In genomic region chr10:95501463-95502081, GRCm38 (mm10) we compare ENCODE assay signal across 8 mouse cellular contexts. TPM values are rescaled to one million over a fixed set of nuclear protein-coding genes. Genes with fewer than 3 reads are reported as not detected.
DNase-seq lines count a peak whose midpoint lies in the region; ATAC-seq lines count a peak whose summit lies in the region.

Mrpl42 (minus strand) TSS chr10:95501940.

- ATAC-seq in intestine, embryonic 16.5 days: peak; percentile 97

- DNase-seq in adrenal gland, postnatal 14 days: peak; percentile 91
- peak; percentile 91 for DNase-seq in embryonic facial prominence, embryonic 10.5 days (ENCODE audit: low spot score)
- peak; percentile 30 for DNase-seq in gonadal fat pad, adult 2 months (ENCODE audit: low read depth)
- peak; percentile 88 to 92 for DNase-seq in left cerebral cortex, postnatal 25 days (ENCODE audit: low spot score in 2 of 2)
- DNase-seq in mesoderm, embryonic 11.5 days (ENCODE audit: low read depth, low spot score): peak; percentile 91
- peak; percentile 85 to 89 for DNase-seq in right cerebral cortex, postnatal 36 days (ENCODE audit: low spot score in 2 of 2)
- DNase-seq in urinary bladder, postnatal 4 days (ENCODE audit: low spot score in 2 of 2): peak; percentile 74 to 81

- peak within 1 kb of the TSS; percentile 75 for H3K4me2 ChIP-seq in intestine, embryonic 16.5 days (ENCODE audit: low read depth, low read length)

- no peaks in the 10 kb centered on the region for H3K27me3 ChIP-seq in embryonic facial prominence, embryonic 10.5 days (replicated peaks; ENCODE audit: low read depth, poor library complexity, severe bottlenecking)
- no peaks in the 10 kb centered on the region for H3K27me3 ChIP-seq in intestine, embryonic 16.5 days (replicated peaks; ENCODE audit: control insufficient read depth, insufficient read depth, low read length)

- WGBS in embryonic facial prominence, embryonic 10.5 days: under 1% methylated on average over 35 of the region's 35 CpGs
- WGBS in intestine, embryonic 16.5 days: 0% methylated on average over 35 of the region's 35 CpGs

- no peaks in the 10 kb centered on the region for H3K9me3 ChIP-seq in embryonic facial prominence, embryonic 10.5 days
- no peaks in the 10 kb centered on the region for H3K9me3 ChIP-seq in intestine, embryonic 16.5 days (ENCODE audit: control insufficient read depth, low read length)

- peaks cover 12% of the 10 kb centered on the region for H3K4me1 ChIP-seq in embryonic facial prominence, embryonic 10.5 days
- peaks cover 5% of the 10 kb centered on the region for H3K4me1 ChIP-seq in intestine, embryonic 16.5 days (ENCODE audit: control insufficient read depth, insufficient read depth, low read length)

- H3K4me3 ChIP-seq in embryonic facial prominence, embryonic 10.5 days: peak within 1 kb of the TSS; percentile 90
- peak within 1 kb of the TSS; percentile 71 for H3K4me3 ChIP-seq in intestine, embryonic 16.5 days (ENCODE audit: low read length)

- intact Hi-C loops in left cerebral cortex, postnatal 25 days (cut with DNase I): loop anchor here (1.0 to 2.0 kb wide), 2 partner anchors 13 to 393 kb away; no protein-coding TSS in a partner anchor

- peak within 1 kb of the TSS; percentile 96 for H3K27ac ChIP-seq in embryonic facial prominence, embryonic 10.5 days (replicated peaks)
- peak within 1 kb of the TSS; percentile 87 for H3K27ac ChIP-seq in intestine, embryonic 16.5 days (ENCODE audit: low read length)

- peak within 1 kb of the TSS; percentile 84 for H3K9ac ChIP-seq in intestine, embryonic 16.5 days (ENCODE audit: low read depth, low read length)

- H3K36me3 ChIP-seq in embryonic facial prominence, embryonic 10.5 days (replicated peaks): peaks cover 26% of the 10 kb centered on the region
- H3K36me3 ChIP-seq in intestine, embryonic 16.5 days (ENCODE audit: control insufficient read depth, insufficient read depth, low read length): peaks cover 8% of the 10 kb centered on the region

RNA-seq across cellular contexts. Expression of gene Mrpl42, which starts in this region (rescaled TPM):
- total RNA-seq in adrenal gland, postnatal 14 days (2021): 178 and 191 TPM in 2 replicates
- polyA plus RNA-seq in embryonic facial prominence, embryonic 10.5 days (2016; fragmentation: Nextera tagmentation; extraction: Ambion mirVana): 364 and 380 TPM in 2 replicates
- polyA plus RNA-seq in gonadal fat pad, adult 2 months (2012; rRNA removed): 116 and 136 TPM in 2 replicates
- polyA plus RNA-seq in intestine, embryonic 16.5 days (2015; fragmentation: Nextera tagmentation; extraction: Ambion mirVana): 346 and 385 TPM in 2 replicates
- total RNA-seq in left cerebral cortex, postnatal 25 days (2021): 10 to 100 TPM; 67.1 to 72.1 TPM

Comparison
In these comparisons a context has a peak if more than half of its experiments do, and no peak if none do; other contexts are left out.
1. Peak in every context shown above with its lines: DNase-seq, ATAC-seq, H3K4me3 ChIP-seq and H3K27ac ChIP-seq.
2. DNase-seq: peak in every context shown above with its lines; median percentile 91 in adrenal gland, postnatal 14 days; 91 in embryonic facial prominence, embryonic 10.5 days; 91 in mesoderm, embryonic 11.5 days; 90 in left cerebral cortex, postnatal 25 days; 87 in right cerebral cortex, postnatal 36 days; 78 in urinary bladder, postnatal 4 days; 30 in gonadal fat pad, adult 2 months.